In the genomic region with DNA sequence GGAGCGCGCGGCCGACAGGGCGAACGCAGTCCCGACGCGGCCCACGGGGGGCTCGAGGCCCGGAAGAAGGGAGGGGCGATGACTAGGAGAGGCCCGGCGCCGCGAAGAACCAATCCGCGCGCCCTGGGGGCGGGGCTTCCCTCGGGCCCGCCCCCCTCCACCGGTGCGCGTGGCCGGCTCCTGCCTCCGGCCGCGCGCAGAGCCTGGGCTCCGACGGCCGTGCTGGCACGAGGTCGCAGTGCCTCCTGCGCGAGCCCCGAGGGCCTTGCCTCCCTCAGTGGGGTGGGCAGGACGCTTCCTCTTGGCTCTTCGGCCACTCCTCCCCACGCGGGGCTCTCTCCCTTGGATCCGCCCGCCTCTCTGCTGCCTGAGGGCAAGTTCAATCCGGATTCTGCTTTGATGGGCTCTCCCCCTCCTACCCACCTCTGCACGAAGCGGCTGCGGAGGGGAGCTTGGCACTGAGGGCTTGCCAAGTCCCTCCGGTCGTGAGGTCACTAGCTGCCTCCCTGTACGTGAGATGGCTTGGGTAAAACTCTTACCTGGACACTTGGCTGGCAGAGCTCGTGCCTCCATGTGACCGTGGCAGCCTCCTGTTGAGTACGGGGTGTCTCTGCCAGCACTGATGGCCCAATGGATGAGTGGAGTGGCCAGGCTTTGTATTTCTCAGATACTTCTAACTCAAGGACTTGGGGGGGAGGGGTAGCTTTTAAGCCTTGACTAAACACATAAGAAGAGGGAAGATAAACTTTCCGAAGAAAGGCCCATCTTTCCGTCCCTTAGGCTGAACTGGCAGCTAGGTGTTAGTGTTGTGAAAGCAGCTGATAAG, we compare ENCODE assay signal across 7 mouse cellular contexts. TPM values are rescaled to one million over a fixed set of nuclear protein-coding genes. Genes with fewer than 3 reads are reported as not detected.
DNase-seq lines count a peak whose midpoint lies in the region; ATAC-seq lines count a peak whose summit lies in the region.

Gene Btg3, minus strand, starts transcription at position 448 of the 826 bp plus-strand sequence.

- H3K4me3 ChIP-seq in intestine, embryonic 16.5 days (ENCODE audit: low read length): peak within 1 kb of the TSS; percentile 82
- H3K4me3 ChIP-seq in midbrain, embryonic 11.5 days (ENCODE audit: low read depth, low read length): peak within 1 kb of the TSS; percentile 78

- H3K27me3 ChIP-seq in intestine, embryonic 16.5 days (replicated peaks; ENCODE audit: control insufficient read depth, insufficient read depth, low read length): no peaks in the 10 kb centered on the region
- no peaks in the 10 kb centered on the region for H3K27me3 ChIP-seq in midbrain, embryonic 11.5 days (ENCODE audit: control insufficient read depth, insufficient read depth, low read length)

- DNase-seq in adrenal gland, adult 8-10 months: peak; percentile 82
- peak; percentile 90 for DNase-seq in embryo, embryonic 9.5 days (ENCODE audit: extremely low spot score)
- peak; percentile 89 to 90 for DNase-seq in gastrocnemius, postnatal 4 days (ENCODE audit: low spot score in 2 of 2)
- peak; percentile 69 to 79 for DNase-seq in left cerebral cortex, postnatal 36 days (ENCODE audit: low spot score in 2 of 2)
- DNase-seq in midbrain, embryonic 11.5 days (ENCODE audit: low spot score, missing footprints): peak; percentile 100
- peak; percentile 80 for DNase-seq in skeletal muscle tissue, adult 2 months (ENCODE audit: low read depth, low spot score)

- H3K36me3 ChIP-seq in intestine, embryonic 16.5 days (ENCODE audit: control insufficient read depth, insufficient read depth, low read length): no peaks in the 10 kb centered on the region
- H3K36me3 ChIP-seq in midbrain, embryonic 11.5 days (ENCODE audit: control insufficient read depth, insufficient read depth, low read length): no peaks in the 10 kb centered on the region

- 3% methylated on average over 34 of the region's 57 CpGs for WGBS in intestine, embryonic 16.5 days
- WGBS in midbrain, embryonic 11.5 days: 3% methylated on average over 34 of the region's 57 CpGs

- intact Hi-C loops in left cerebral cortex, postnatal 36 days (cut with DNase I): loop anchor here (5.0 kb wide), 2 partner anchors 50 to 200 kb away; partner anchors contain the start of gene D16Ertd472e

- peak within 1 kb of the TSS; percentile 92 for H3K9ac ChIP-seq in intestine, embryonic 16.5 days (ENCODE audit: low read depth, low read length)
- peak within 1 kb of the TSS; percentile 88 for H3K9ac ChIP-seq in midbrain, embryonic 11.5 days (ENCODE audit: low read length)

- H3K27ac ChIP-seq in intestine, embryonic 16.5 days (ENCODE audit: low read length): peak within 1 kb of the TSS; percentile 49
- H3K27ac ChIP-seq in midbrain, embryonic 11.5 days (ENCODE audit: low read depth, low read length): no peak within 1 kb of the TSS

- no peaks in the 10 kb centered on the region for H3K9me3 ChIP-seq in intestine, embryonic 16.5 days (ENCODE audit: control insufficient read depth, low read length)
- no peaks in the 10 kb centered on the region for H3K9me3 ChIP-seq in midbrain, embryonic 11.5 days (ENCODE audit: control insufficient read depth, low read length)

- ATAC-seq in intestine, embryonic 16.5 days: peak; percentile 98
- peak; percentile 97 for ATAC-seq in midbrain, embryonic 11.5 days (ENCODE audit: low FRiP score)

- peaks cover 4% of the 10 kb centered on the region; the same call in 1 of the 2 replicates for H3K4me1 ChIP-seq in intestine, embryonic 16.5 days (ENCODE audit: control insufficient read depth, insufficient read depth, low read length)
- H3K4me1 ChIP-seq in midbrain, embryonic 11.5 days (ENCODE audit: control insufficient read depth, insufficient read depth, low read length): peaks cover 9% of the 10 kb centered on the region

- peak within 1 kb of the TSS; percentile 67 for H3K4me2 ChIP-seq in intestine, embryonic 16.5 days (ENCODE audit: low read depth, low read length)
- peak within 1 kb of the TSS; percentile 72 for H3K4me2 ChIP-seq in midbrain, embryonic 11.5 days

RNA-seq across cellular contexts. Expression of gene Btg3, which starts in this region (rescaled TPM):
- total RNA-seq in adrenal gland, adult 8-10 months (2022): 10 to 100 TPM; 18.3 to 41.4 (median 24.1) TPM
- 10 to 100 TPM; 10.0 to 11.0 TPM for total RNA-seq in gastrocnemius, postnatal 4 days (2021)
- 9.4 and 15.3 TPM in 2 replicates for polyA plus RNA-seq in intestine, embryonic 16.5 days (2015; fragmentation: Nextera tagmentation; extraction: Ambion mirVana)
- 10 to 100 TPM; 12.1 to 13.9 TPM for total RNA-seq in left cerebral cortex, postnatal 36 days (2021)
- 50.4 and 51.3 TPM in 2 replicates for polyA plus RNA-seq in midbrain, embryonic 11.5 days (2014; fragmentation: Nextera tagmentation; extraction: Ambion mirVana)
